Mouse (Mus musculus): ENCODE measurements around the gene Vdac1. TPM values are rescaled to one million over a fixed set of nuclear protein-coding genes. Genes with fewer than 3 reads are reported as not detected.
A peak's percentile ranks its signal among the peaks of the same experiment; 100 is the strongest.

The Vdac1 gene
- polyA plus RNA-seq, 1 experiment: 394 TPM

- Histone ChIP-seq H3K4me3 (replicated peaks; ENCODE audit: insufficient read depth, low read depth, low read length) (no peak overlapping the region), H3K27ac (ENCODE audit: insufficient read depth, low read length) (no peak overlapping the region), H3K4me1 (ENCODE audit: control insufficient read depth, insufficient read depth, low read length) (peaks cover 14% of the 10 kb centered on the region), H3K27me3 (ENCODE audit: control insufficient read depth, insufficient read depth, low read length) (no peaks in the 10 kb centered on the region)
- DNase-seq: no peak
- no peak for TF ChIP-seq POLR2A (IDR thresholded peaks at IDR 0.05; ENCODE audit: borderline replicate concordance, insufficient read depth, low read length)
- TF ChIP-seq CTCF (IDR thresholded peaks at IDR 0.05; ENCODE audit: borderline replicate concordance, insufficient read depth, low read depth, low read length): no peak
- 14% methylated on average over 4 of the region's 4 CpGs for WGBS
Measured at GRCm38 (mm10) chr11:52358520-52358919, 2.1 kb upstream of the Vdac1 start.

- Histone ChIP-seq H3K4me1 (ENCODE audit: control insufficient read depth, insufficient read depth, low read length) (peaks cover 20% of the 10 kb centered on the region), H3K4me3 (replicated peaks; ENCODE audit: insufficient read depth, low read depth, low read length) (peak overlapping the region; percentile 86), H3K27ac (ENCODE audit: insufficient read depth, low read length) (peak overlapping the region; percentile 92), H3K27me3 (ENCODE audit: control insufficient read depth, insufficient read depth, low read length) (no peaks in the 10 kb centered on the region)
- 19% methylated on average over 22 of the region's 22 CpGs for WGBS
- DNase-seq: peak in 1 of 2 experiments; percentile 68
- TF ChIP-seq CTCF (IDR thresholded peaks at IDR 0.05; ENCODE audit: borderline replicate concordance, insufficient read depth, low read depth, low read length): no peak
- TF ChIP-seq POLR2A (IDR thresholded peaks at IDR 0.05; ENCODE audit: borderline replicate concordance, insufficient read depth, low read length): no peak
Measured at GRCm38 (mm10) chr11:52359686-52360470, 782 bp upstream of the Vdac1 start.

- TF ChIP-seq CTCF (IDR thresholded peaks at IDR 0.05; ENCODE audit: borderline replicate concordance, insufficient read depth, low read depth, low read length) (no peak), POLR2A (IDR thresholded peaks at IDR 0.05; ENCODE audit: borderline replicate concordance, insufficient read depth, low read length) (no peak)
- DNase-seq: peak in 1 of 2 experiments; percentile 56
- H3K27me3 ChIP-seq (ENCODE audit: control insufficient read depth, insufficient read depth, low read length): no peaks in the 10 kb centered on the region
- H3K4me1 ChIP-seq (ENCODE audit: control insufficient read depth, insufficient read depth, low read length): peaks cover 30% of the 10 kb centered on the region
- peak overlapping the region; percentile 92 for H3K27ac ChIP-seq (ENCODE audit: insufficient read depth, low read length)
- WGBS: under 1% methylated on average over 47 of the region's 47 CpGs
- H3K4me3 ChIP-seq (replicated peaks; ENCODE audit: insufficient read depth, low read depth, low read length): peak overlapping the region; percentile 86
Measured at GRCm38 (mm10) chr11:52361287-52361921, 744 bp downstream of the Vdac1 start.

DNA sequence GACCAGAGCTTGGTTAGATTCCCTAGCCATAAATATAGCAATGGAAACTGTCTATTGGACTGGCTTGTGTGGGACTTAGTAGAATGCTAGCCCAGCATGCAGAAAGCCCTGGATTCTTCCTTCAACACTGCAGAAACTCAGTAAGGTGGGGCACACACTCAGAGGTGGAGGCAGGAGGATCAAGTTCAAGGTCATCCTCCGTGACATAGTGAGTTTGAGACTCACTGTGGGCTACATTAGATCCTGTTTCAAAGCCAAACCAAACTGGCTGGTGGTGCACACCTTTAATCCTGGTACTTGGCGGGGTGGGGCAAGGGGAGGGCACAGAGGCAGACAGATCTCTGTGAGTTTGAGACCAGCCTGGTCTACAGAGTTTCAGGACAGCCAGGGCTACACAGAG, 3.7 kb downstream of the Vdac1 start:
- TF ChIP-seq POLR2A (IDR thresholded peaks at IDR 0.05; ENCODE audit: borderline replicate concordance, insufficient read depth, low read length) (no peak), CTCF (IDR thresholded peaks at IDR 0.05; ENCODE audit: borderline replicate concordance, insufficient read depth, low read depth, low read length) (no peak)
- Histone ChIP-seq H3K27ac (ENCODE audit: insufficient read depth, low read length) (no peak overlapping the region), H3K4me3 (replicated peaks; ENCODE audit: insufficient read depth, low read depth, low read length) (no peak overlapping the region), H3K4me1 (ENCODE audit: control insufficient read depth, insufficient read depth, low read length) (peaks cover 37% of the 10 kb centered on the region), H3K27me3 (ENCODE audit: control insufficient read depth, insufficient read depth, low read length) (no peaks in the 10 kb centered on the region)
- 81% methylated on average over 2 of the region's 2 CpGs for WGBS
- no peak for DNase-seq

GRCm38 (mm10) chr11:52365143-52365542, 4.5 kb downstream of the Vdac1 start:
- no peak overlapping the region for H3K27ac ChIP-seq (ENCODE audit: insufficient read depth, low read length)
- no peak for DNase-seq
- no peaks in the 10 kb centered on the region for H3K27me3 ChIP-seq (ENCODE audit: control insufficient read depth, insufficient read depth, low read length)
- no peak overlapping the region for H3K4me3 ChIP-seq (replicated peaks; ENCODE audit: insufficient read depth, low read depth, low read length)
- TF ChIP-seq POLR2A (IDR thresholded peaks at IDR 0.05; ENCODE audit: borderline replicate concordance, insufficient read depth, low read length) (no peak), CTCF (IDR thresholded peaks at IDR 0.05; ENCODE audit: borderline replicate concordance, insufficient read depth, low read depth, low read length) (no peak)
- peaks cover 31% of the 10 kb centered on the region for H3K4me1 ChIP-seq (ENCODE audit: control insufficient read depth, insufficient read depth, low read length)
- WGBS: 45% methylated on average over 1 of the region's 1 CpGs

DNA sequence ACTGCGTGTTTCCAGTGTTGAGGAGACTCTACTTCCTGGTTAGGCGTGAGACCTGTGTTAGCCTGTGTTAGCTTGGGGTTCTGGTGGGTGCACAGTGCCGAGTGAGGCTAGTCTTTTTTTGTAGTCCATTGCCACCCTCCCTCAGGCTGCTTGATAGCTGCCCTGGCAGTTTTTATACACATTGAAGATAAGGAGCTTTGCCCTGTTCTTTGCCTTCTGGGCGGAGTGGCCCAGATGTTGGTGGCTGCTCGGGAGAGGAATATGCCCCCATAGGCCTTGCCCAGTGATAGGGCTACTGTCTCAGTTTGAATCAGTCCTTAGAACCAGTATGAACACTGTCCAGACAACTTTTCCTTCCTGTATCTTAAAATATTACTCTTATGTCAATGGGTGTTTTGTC, 5.7 kb downstream of the Vdac1 start:
- DNase-seq: no peak
- Histone ChIP-seq H3K4me1 (ENCODE audit: control insufficient read depth, insufficient read depth, low read length) (peaks cover 38% of the 10 kb centered on the region), H3K27ac (ENCODE audit: insufficient read depth, low read length) (peak overlapping the region; percentile 52; the same call in 1 of the 2 replicates), H3K4me3 (replicated peaks; ENCODE audit: insufficient read depth, low read depth, low read length) (no peak overlapping the region), H3K27me3 (ENCODE audit: control insufficient read depth, insufficient read depth, low read length) (no peaks in the 10 kb centered on the region)
- 86% methylated on average over 5 of the region's 5 CpGs for WGBS
- TF ChIP-seq CTCF (IDR thresholded peaks at IDR 0.05; ENCODE audit: borderline replicate concordance, insufficient read depth, low read depth, low read length): no peak
- no peak for TF ChIP-seq POLR2A (IDR thresholded peaks at IDR 0.05; ENCODE audit: borderline replicate concordance, insufficient read depth, low read length)

- WGBS: 64% methylated on average over 10 of the region's 10 CpGs
- no peak overlapping the region for H3K4me3 ChIP-seq (replicated peaks; ENCODE audit: insufficient read depth, low read depth, low read length)
- H3K4me1 ChIP-seq (ENCODE audit: control insufficient read depth, insufficient read depth, low read length): peaks cover 35% of the 10 kb centered on the region
- DNase-seq: no peak
- H3K27me3 ChIP-seq (ENCODE audit: control insufficient read depth, insufficient read depth, low read length): no peaks in the 10 kb centered on the region
- TF ChIP-seq CTCF (IDR thresholded peaks at IDR 0.05; ENCODE audit: borderline replicate concordance, insufficient read depth, low read depth, low read length) (no peak), POLR2A (IDR thresholded peaks at IDR 0.05; ENCODE audit: borderline replicate concordance, insufficient read depth, low read length) (no peak)
- H3K27ac ChIP-seq (ENCODE audit: insufficient read depth, low read length): 0 out of 2 replicates have a peak overlapping the region, but pooled peaks have one; percentile 3
Measured at GRCm38 (mm10) chr11:52368176-52368985, 7.7 kb downstream of the Vdac1 start.

All from cerebellum, adult 2 months (tissue).